Mouse (Mus musculus) embryonic facial prominence, embryonic 14.5 days (tissue): ENCODE measurements at regions not wholly inside any gene's neighbourhood (a gene's known extent, or its start where the extent isn't known, plus 50 kb on each side); places are given as distances from the start of the nearest gene placed in this dataset.
A peak's percentile ranks its signal among the peaks of the same experiment; 100 is the strongest.

Experiments used
- ATAC-seq: fragments of 200-750 bp; cut with Nextera tagmentation; 2 replicates; pipeline ENCODE4 v1.8.0; 2017; ENCODE audit warnings: low read depth, moderate number of reproducible peaks, moderate TSS enrichment
- DNase-seq: peaks from one replicate; pipeline ENCODE4 v3.0.0-alpha.2; 2015; ENCODE audit warnings: low spot score
- H3K27ac ChIP-seq: fragments of 300-500 bp; sonication (generic); replicated peaks from 2 replicates; pipeline ENCODE4 v1.5.1; 2014; ENCODE audit warnings: low read depth, mild to moderate bottlenecking, low read length, moderate library complexity
- H3K27me3 ChIP-seq: fragments of 300-500 bp; sonication (generic); replicated peaks from 2 replicates; pipeline ENCODE4 v1.6.1; 2014; ENCODE audit warnings: low read length; ENCODE audit not compliant: control insufficient read depth, insufficient read depth
- H3K36me3 ChIP-seq: fragments of 300-500 bp; sonication (generic); 2 replicates; pipeline ENCODE4 v1.6.1; 2014; ENCODE audit warnings: low read length, mixed read lengths; ENCODE audit not compliant: control insufficient read depth, insufficient read depth
- H3K4me1 ChIP-seq: fragments of 300-500 bp; sonication (generic); 2 replicates; pipeline ENCODE4 v1.6.1; 2014; ENCODE audit warnings: antibody characterized with exemption, low read length; ENCODE audit not compliant: control insufficient read depth, insufficient read depth
- H3K4me2 ChIP-seq: fragments of 300-500 bp; sonication (generic); 2 replicates; pipeline ENCODE4 v1.6.1; 2014; ENCODE audit warnings: low read depth, mild to moderate bottlenecking, low read length, moderate library complexity, mixed read lengths
- H3K4me3 ChIP-seq: fragments of 300-500 bp; sonication (generic); 2 replicates; pipeline ENCODE4 v1.5.1; 2014; ENCODE audit warnings: low read depth, mild to moderate bottlenecking, low read length
- H3K9ac ChIP-seq: fragments of 300-500 bp; sonication (generic); 2 replicates; pipeline ENCODE4 v1.6.1; 2014; ENCODE audit warnings: low read depth, mild to moderate bottlenecking, low read length, moderate library complexity, mixed read lengths
- H3K9me3 ChIP-seq: fragments of 300-500 bp; sonication (generic); 2 replicates; pipeline ENCODE4 v1.6.1; 2016; ENCODE audit warnings: low read length; ENCODE audit not compliant: control insufficient read depth
- WGBS: fragments of 180-500 bp; shearing (Covaris S2); extraction: QIAGEN DNeasy Blood & Tissue Kit; methylation state at CpG from one replicate; pipeline ENCODE4 v1.1.7; 2014; 5-methylcytosine and 5-hydroxymethylcytosine counted together

- no peak overlapping the region for H3K4me2 ChIP-seq
- DNase-seq, result peak; percentile 31
Measured at GRCm38 (mm10) chr13:39899332-39899731, 461.9 kb downstream of the Ofcc1 start.

DNA sequence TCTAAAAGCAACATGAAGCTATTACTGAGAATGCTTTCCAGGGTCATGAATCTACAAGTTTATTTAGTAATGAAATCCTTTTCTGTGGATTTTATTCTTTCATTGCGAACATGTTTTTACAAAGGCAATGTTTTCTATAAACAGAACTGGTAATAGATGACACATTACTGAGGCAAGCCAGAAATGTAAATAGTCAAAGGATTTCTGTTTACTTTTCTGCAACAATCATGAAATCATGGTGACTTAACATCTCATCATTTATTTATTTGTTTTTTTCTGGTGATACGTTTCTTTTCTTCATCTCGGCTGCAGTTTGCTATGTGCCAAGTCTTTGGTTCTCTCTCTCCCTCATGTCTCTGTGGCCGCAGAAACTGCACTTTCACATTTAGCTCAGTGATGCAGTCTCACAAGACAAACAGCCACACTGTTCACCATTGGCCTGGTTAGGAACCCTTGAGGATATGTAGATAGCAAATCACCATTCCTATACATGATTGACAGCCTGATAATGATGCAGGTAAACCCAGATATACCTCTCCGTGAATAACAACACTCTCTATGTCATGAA lies 462.8 kb downstream of the Ofcc1 start:
- ATAC-seq, result no peak
- peak; percentile 35 for DNase-seq

More at GRCm38 (mm10) chr13:39899332-39899731, 461.9 kb downstream of the Ofcc1 start:
- no peaks in the 10 kb centered on the region for H3K4me1 ChIP-seq
- H3K9me3 ChIP-seq, result no peaks in the 10 kb centered on the region
- no peaks in the 10 kb centered on the region for H3K27me3 ChIP-seq
- H3K36me3 ChIP-seq, result no peaks in the 10 kb centered on the region
- ATAC-seq, result no peak
- H3K9ac ChIP-seq, result no peak overlapping the region
- H3K4me3 ChIP-seq, result no peak overlapping the region
- H3K27ac ChIP-seq, result no peak overlapping the region
- WGBS, result 71% methylated on average over 2 of the region's 2 CpGs

GRCm38 (mm10) chr13:39894159-39894558 lies 467.1 kb downstream of the Ofcc1 start:
- Histone ChIP-seq H3K9me3 (no peaks in the 10 kb centered on the region), H3K36me3 (no peaks in the 10 kb centered on the region), H3K27ac (no peak overlapping the region), H3K9ac (no peak overlapping the region), H3K4me1 (no peaks in the 10 kb centered on the region), H3K27me3 (no peaks in the 10 kb centered on the region), H3K4me2 (no peak overlapping the region), H3K4me3 (no peak overlapping the region)
- ATAC-seq (no peak), DNase-seq (no peak)
- WGBS, result 58% methylated on average over 5 of the region's 5 CpGs

More for the DNA sequence above, 462.8 kb downstream of the Ofcc1 start:
- no peak overlapping the region for H3K4me3 ChIP-seq
- H3K9ac ChIP-seq, result no peak overlapping the region
- WGBS, result 66% methylated on average over 5 of the region's 5 CpGs
- no peak overlapping the region for H3K27ac ChIP-seq
- no peaks in the 10 kb centered on the region for H3K4me1 ChIP-seq
- H3K27me3 ChIP-seq, result no peaks in the 10 kb centered on the region
- no peaks in the 10 kb centered on the region for H3K36me3 ChIP-seq
- H3K4me2 ChIP-seq, result no peak overlapping the region
- H3K9me3 ChIP-seq, result no peaks in the 10 kb centered on the region

- ATAC-seq (no peak), DNase-seq (no peak)
- WGBS, result 85% methylated on average over 7 of the region's 7 CpGs
- Histone ChIP-seq H3K27ac (no peak overlapping the region), H3K4me2 (no peak overlapping the region), H3K4me3 (no peak overlapping the region), H3K27me3 (no peaks in the 10 kb centered on the region), H3K4me1 (0 out of 2 replicates have a peak, but pooled peaks cover 6% of the 10 kb centered on the region), H3K9me3 (no peaks in the 10 kb centered on the region), H3K9ac (no peak overlapping the region), H3K36me3 (no peaks in the 10 kb centered on the region)
Measured at GRCm38 (mm10) chr13:39881066-39881465, 480.2 kb downstream of the Ofcc1 start.

GRCm38 (mm10) chr13:39880136-39880535 lies 481.1 kb downstream of the Ofcc1 start:
- no peaks in the 10 kb centered on the region for H3K9me3 ChIP-seq
- H3K4me3 ChIP-seq, result no peak overlapping the region
- ATAC-seq (no peak), DNase-seq (no peak)
- no peak overlapping the region for H3K27ac ChIP-seq
- no peak overlapping the region for H3K9ac ChIP-seq
- no peaks in the 10 kb centered on the region for H3K27me3 ChIP-seq
- no peak overlapping the region for H3K4me2 ChIP-seq
- 0 out of 2 replicates have a peak, but pooled peaks cover 6% of the 10 kb centered on the region for H3K4me1 ChIP-seq
- no peaks in the 10 kb centered on the region for H3K36me3 ChIP-seq
- WGBS, result 70% methylated on average over 2 of the region's 2 CpGs

- DNase-seq (peak; percentile 50), ATAC-seq (peak; percentile 75)
- 33% methylated on average over 16 of the region's 16 CpGs for WGBS
- Histone ChIP-seq H3K27ac (no peak overlapping the region), H3K4me1 (0 out of 2 replicates have a peak, but pooled peaks cover 6% of the 10 kb centered on the region), H3K9ac (no peak overlapping the region), H3K9me3 (no peaks in the 10 kb centered on the region), H3K36me3 (no peaks in the 10 kb centered on the region), H3K27me3 (no peaks in the 10 kb centered on the region), H3K4me3 (0 out of 2 replicates have a peak overlapping the region, but pooled peaks have one; percentile 6), H3K4me2 (peak overlapping the region; percentile 49)
Measured at GRCm38 (mm10) chr13:39877361-39878141, 483.7 kb downstream of the Ofcc1 start.

DNA sequence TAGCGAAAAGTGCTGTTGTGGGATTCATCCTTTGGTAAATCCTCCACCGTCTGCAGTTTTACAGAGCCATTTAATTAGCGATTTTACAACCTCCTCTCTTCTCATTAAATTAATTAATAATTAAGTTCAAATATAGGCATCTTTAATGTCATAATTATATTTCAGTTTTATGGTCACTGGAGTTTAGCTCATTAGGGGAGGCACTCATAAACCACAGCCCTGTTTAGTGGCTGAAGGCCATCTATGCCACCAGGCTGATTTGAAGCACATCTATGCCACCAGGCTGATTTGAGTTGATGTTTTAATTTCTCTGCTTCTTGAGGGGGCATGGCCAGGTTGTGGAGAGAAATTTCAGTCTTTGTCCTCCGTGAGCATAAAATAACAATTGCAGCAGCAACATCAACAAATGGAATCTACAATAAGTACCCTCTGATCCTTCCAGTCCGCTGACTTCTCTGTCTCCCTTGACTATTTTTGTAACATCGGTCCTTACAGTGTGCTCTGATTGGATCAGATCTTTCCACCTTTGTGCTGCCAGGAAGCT lies 508.9 kb downstream of the Ofcc1 start:
- H3K9me3 ChIP-seq, result no peaks in the 10 kb centered on the region
- no peaks in the 10 kb centered on the region for H3K27me3 ChIP-seq
- H3K4me3 ChIP-seq, result no peak overlapping the region
- H3K4me2 ChIP-seq, result no peak overlapping the region
- no peak overlapping the region for H3K27ac ChIP-seq
- H3K4me1 ChIP-seq, result no peaks in the 10 kb centered on the region
- DNase-seq, result no peak
- H3K36me3 ChIP-seq, result no peaks in the 10 kb centered on the region
- H3K9ac ChIP-seq, result no peak overlapping the region
- ATAC-seq, result no peak
- WGBS, result 82% methylated on average over 6 of the region's 6 CpGs

GRCm38 (mm10) chr13:39849391-39849790 lies 511.9 kb downstream of the Ofcc1 start:
- DNase-seq (no peak), ATAC-seq (no peak)
- H3K9me3 ChIP-seq, result no peaks in the 10 kb centered on the region
- H3K4me3 ChIP-seq, result no peak overlapping the region
- H3K27me3 ChIP-seq, result no peaks in the 10 kb centered on the region
- H3K4me2 ChIP-seq, result no peak overlapping the region
- no peak overlapping the region for H3K27ac ChIP-seq
- H3K9ac ChIP-seq, result no peak overlapping the region
- no peaks in the 10 kb centered on the region for H3K36me3 ChIP-seq
- no peaks in the 10 kb centered on the region for H3K4me1 ChIP-seq
- WGBS, result 88% methylated on average over 1 of the region's 1 CpGs
